Mouse (Mus musculus): ENCODE data around the gene Krtap3-1.
A peak's percentile ranks its signal among the peaks of the same experiment; 100 is the strongest.
"Not testable (repeated sequence)": the region's sequence is repeated elsewhere in the genome, so short reads cannot be mapped to it uniquely, and the experiment has no call there.

Krtap3-1 gene

DNA sequence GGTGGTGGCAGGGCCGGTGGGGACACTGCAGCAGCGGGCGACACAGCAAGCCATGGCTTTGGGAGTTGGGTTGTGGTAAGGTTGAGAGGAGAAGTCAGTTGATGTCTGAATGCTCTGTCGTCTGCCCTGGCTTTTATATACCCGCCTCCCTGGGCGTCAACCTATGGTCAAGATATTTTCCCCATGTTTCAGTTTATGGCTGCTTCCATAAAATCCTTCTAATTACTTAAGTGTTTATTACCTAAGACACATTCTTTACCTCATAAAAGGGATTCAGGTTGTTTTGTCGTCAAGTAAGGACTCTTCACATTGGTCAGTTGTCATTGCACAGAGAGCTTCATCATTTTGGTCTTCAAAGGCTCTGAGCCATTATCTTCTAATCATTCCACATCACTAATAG lies at the start of gene Krtap3-1:
Krtap3-1 (minus strand) TSS at position 101 of the 400 bp plus-strand sequence.
- DNase-seq: no peak

DNA sequence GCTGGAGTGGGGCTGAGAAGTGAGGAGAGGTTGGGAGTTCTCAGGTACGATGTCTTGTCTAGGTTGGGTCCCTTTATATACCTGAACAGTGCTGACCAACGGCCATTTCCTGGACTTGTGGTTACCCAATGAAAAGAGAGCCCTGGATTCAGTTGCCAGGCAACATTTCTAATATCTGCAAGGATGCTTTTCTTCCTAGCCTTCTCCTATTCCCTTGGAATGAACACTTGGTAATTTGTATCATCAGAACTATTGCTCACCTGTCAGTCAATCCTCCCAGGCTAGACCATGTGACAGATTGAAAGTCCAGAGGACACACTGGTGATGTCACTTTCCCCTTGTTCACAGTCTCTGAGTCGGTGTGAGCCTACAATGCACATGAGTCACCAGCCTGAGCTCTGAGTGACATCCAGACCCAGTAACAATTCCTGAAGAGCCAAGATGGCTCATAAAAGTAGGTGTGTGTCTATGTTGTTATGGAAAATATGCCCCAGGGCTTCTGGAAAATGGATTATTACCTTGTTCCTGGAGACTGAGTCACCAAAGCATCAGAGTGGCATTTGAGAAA lies 48.5 kb upstream of the Krtap3-1 start, which contains the start of gene Krtap2-4:
Krtap2-4 (minus strand) TSS at position 51 of the 568 bp plus-strand sequence.
- DNase-seq: no peak

DNA sequence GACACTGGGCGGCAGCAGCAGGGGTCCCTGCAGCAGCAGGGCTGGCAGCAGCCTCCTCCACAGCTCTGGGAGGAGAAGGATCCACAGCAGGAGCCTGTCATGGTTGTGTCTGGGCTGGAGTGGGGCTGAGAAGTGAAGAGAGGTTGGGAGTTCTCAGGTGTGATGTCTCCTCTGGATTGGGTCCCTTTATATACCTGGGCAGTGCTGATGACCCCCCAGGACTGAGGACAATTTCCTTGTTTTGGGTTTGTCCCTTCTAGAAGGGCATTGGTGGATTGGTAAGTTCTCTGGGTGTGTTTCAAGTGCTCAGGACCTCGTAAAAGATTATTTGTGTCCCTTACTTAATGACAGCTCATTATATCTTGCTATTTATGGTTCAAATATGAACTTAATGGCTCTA lies 43.7 kb upstream of the Krtap3-1 start, which contains the start of gene Gm11937:
Gm11937 (minus strand) TSS at position 101 of the 400 bp plus-strand sequence.
- DNase-seq: not testable (repeated sequence)

DNA sequence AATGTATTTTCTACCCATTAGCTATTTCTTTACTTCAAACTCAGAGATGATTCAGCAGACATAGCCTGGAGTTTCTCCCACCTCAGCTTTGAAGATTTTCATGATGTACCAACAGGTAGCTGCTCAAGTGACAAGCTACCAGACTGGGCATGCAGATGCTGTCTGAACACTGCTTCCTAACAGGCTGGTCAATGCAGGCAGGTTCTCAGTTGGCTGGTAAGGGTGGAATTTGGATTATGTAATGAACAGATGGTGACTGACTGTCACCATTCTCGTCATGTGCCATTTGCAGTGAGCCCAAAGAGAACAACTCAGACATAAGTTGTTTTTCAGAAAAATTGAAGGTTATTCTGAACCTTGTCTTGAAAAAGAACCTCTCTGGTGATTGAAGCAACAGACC lies 42.7 kb upstream of the Krtap3-1 start:
- DNase-seq: no peak

DNA sequence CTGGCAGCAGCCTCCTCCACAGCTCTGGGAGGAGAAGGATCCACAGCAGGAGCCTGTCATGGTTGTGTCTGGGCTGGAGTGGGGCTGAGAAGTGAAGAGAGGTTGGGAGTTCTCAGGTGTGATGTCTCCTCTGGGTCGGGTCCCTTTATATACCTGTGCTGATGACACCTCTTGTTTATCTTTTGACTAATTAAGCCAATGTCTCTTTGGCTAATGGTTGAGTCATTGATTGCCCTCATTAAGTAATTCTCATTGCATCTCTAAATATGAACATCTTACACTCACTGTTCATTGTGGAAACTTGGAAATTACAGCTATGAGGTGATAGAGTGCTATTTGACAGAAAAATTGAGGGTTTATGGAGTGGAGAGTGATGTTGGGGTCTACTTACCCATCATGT lies 36.8 kb upstream of the Krtap3-1 start, which contains the start of gene Gm11938:
Gm11938 (minus strand) TSS at position 101 of the 400 bp plus-strand sequence.
- not testable (repeated sequence) for DNase-seq

DNA sequence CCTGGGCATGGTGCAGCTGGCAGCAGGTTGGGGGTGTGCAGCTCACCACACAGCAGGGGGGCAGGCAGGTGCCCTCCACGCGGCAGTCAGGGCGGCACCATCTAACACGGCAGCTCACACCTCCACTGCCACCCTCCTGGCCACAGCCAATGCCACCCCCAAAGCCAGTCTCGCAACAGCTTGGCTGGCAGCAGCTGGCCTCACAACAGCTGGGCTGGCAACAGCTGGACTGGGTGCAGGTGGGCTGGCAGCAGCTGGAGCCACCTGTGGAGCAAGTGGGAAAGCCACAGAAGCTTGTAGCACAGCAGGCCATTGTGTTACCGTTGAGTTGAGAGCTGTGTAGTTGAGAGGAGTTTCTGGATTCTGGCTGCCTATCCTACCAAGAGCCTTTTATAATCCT lies 31.3 kb upstream of the Krtap3-1 start, which contains the start of gene Krtap9-3:
Krtap9-3 (minus strand) TSS at position 364 of the 400 bp plus-strand sequence.
- not testable (repeated sequence) for DNase-seq

DNA sequence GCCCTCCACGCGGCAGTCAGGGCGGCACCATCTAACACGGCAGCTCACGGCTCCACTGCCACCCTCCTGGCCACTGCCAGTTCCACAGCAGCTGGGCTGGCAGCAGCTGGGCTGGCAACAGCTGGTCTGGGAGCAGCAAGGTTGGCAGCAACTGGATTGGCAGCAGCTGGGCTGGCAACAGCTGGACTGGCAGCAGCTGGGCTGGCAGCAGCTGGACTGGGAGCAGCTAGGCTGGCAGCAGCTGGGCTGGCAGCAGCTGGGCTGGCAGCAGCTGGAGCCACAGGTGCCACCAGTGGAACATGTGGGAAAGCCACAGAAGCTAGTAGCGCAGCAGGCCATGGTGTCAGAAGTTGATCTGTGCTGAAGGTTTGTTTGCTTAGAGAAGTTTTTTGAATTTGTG lies 24.6 kb upstream of the Krtap3-1 start, which contains the start of gene Krtap1-3:
Krtap1-3 (minus strand) TSS at position 359 of the 400 bp plus-strand sequence.
- DNase-seq: no peak

DNA sequence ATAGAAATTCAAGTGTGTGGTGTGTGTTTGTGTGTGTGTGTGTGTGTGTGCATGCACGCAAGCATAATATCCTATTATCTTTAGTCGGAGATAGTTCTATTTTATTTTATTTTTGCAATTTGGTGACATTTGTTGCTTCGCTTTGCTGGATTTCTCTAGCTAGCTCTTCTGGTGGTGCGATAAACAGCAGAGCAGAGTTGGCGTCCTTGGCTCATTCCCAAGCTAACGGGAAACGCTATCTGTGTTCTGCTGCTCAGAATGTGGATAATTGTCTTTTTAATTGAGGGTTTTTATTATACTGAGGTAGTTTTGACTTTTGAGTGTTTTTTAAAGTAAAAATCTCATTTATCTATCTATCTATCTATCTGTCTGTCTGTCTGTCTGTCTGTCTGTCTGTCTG lies 18.7 kb upstream of the Krtap3-1 start:
- no peak for DNase-seq

DNA sequence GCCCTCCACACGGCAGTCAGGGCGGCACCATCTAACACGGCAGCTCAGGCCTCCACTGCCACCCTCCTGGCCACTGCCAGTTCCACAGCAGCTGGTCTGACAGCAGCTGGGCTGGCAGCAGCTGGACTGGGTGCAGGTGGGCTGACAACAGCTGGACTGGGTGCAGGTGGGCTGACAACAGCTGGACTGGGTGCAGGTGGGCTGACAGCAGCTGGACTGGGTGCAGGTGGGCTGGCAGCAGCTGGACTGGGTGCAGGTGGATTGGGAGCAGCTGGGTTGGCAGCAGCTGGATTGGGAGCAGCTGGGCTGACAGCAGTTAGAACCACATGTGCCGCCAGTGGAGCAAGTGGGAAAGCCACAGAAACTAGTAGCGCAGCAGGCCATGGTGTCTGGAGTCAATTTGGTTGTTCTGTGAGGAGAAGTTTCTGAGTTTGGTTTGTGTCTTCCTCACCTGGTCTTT lies 16.8 kb upstream of the Krtap3-1 start, which contains the start of gene Krtap1-4:
Krtap1-4 (minus strand) TSS at position 410 of the 460 bp plus-strand sequence.
- DNase-seq: no peak

DNA sequence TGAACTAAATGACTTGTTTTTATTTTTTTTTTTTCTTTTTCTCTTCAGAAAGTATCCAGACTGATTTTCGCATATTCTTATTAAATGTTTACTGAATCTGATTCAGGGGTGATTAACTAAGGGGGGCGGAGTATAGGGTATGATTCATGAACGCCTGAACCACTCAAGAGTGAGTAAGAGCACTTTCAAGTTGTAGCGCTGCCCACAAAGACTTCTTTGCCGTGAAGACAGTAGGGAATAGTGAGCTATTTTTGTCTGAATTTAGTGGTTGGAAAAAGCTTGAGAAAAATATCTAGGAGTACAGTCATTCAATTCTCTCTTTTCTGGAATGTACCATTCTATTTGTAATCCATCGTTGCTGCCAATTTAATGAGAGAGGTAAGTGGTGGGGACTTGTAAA lies 15.1 kb upstream of the Krtap3-1 start:
- no peak for DNase-seq

DNA sequence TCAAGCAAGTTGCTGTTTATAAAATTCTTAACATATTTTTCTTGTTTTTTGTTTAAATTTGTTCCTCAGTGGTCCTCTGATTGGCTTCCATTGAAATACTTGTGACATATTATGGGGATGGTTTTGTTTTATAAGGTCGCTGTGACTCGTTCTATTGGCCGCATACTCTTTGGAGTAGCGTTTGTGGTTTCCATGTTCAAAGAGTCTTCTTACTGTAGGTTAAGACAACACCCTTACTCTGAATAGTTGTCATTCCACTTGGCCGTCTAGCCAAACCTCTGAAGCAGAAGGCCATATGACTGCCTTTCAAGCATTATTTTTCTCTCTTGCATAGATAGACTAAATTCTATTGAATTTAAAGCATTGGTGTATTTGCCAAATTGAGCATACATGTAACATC lies 14.6 kb upstream of the Krtap3-1 start:
- no peak for DNase-seq

DNA sequence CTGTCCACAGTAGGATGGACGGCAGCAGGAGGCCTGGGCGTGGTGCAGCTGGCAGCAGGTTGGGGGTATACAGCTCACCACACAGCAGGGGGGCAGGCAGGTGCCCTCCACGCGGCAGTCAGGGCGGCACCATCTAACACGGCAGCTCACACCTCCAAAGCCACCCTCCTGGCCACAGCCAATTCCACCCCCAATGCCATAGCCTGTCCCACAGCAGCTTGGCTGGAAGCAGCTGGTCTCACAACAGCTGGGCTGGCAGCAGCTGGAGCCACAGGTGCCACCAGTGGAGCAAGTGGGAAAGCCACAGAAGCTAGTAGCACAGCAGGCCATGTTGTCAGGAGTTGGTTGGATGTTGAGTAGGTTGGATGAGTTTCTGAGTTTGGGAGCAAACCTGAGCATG lies 14.2 kb upstream of the Krtap3-1 start, which contains the start of gene Krtap1-5:
Krtap1-5 (minus strand) TSS at position 381 of the 400 bp plus-strand sequence.
- no peak for DNase-seq

DNA sequence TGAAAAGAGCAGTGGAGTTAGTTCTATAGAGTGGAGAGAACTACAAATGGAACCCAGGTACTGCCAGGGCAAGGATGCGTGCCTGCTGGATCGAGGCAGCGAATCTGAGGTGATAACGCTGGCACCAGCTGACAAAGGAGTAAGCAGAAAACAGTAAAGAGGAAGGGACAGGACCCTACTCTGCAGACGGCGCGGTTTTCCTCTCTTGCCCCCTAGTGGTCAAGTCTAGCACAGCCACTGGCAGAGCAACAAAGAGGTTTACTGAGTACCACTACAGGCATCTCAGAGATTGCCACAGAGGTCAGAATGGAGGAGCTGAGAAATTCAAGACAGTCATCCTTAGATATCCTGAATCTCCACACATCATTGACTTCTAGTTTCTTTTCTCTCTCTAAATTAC lies 7.7 kb upstream of the Krtap3-1 start:
- peak; percentile 59 for DNase-seq

DNA sequence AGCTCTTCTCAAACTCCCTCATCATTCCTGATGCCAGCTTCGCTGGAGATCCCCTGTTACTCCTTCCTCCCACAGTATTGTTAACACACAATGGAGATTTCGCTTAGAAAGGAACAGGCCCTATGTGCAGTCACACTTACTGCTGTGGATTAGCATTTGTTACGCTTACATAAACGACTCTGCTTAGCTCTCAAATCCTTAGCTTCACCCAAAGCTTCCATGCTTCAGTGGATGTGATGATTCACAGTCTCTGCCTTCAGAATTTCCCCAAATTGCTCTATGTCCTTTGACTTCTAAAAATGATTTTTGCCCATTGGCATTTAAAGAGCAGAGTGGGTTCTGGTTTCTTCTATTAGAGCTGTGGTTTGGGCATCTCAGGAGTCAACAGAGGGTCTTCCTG lies 6.7 kb upstream of the Krtap3-1 start:
- no peak for DNase-seq

DNA sequence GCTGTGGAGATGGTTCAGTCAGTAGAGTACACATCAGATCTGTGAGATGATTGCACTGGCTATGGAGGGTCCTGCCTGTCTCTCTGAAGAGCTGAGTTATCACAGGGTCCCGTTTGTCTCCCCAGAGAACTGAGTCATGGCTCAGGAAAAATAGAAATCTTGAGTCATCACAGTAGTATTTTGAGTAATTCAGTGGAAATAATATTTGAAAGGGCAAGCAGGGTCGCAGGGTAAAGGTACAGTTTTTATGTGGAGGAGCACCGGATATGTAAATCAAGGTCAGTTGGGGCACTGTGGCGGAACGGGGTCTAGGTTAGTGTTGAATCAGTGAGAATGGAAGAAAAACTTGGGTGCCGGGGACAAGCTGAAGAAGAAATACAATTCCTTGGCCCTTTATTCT lies 3.9 kb downstream of the Krtap3-1 start:
- DNase-seq: no peak

DNA sequence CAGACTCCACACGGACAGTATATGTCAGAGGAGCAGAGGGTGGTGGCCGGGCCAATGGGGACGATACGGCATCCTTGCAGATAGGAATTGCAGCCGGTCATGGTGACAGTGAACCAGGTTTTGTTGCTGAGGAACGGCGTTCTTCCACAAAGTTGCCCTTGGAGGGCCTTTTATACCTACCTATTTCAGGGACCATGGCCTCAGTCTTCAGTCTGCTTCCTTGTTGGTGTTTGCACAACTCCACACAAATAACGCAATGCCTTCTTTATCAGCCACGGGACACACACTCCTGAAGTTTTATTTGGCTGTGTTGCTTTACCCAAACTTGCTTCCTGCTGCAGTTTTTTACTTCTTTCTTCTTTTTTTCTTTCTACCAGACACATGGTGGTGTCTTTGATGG lies 7.1 kb downstream of the Krtap3-1 start, which contains the start of gene Gm11939:
Gm11939 (minus strand) TSS at position 101 of the 400 bp plus-strand sequence.
- DNase-seq: no peak

DNA sequence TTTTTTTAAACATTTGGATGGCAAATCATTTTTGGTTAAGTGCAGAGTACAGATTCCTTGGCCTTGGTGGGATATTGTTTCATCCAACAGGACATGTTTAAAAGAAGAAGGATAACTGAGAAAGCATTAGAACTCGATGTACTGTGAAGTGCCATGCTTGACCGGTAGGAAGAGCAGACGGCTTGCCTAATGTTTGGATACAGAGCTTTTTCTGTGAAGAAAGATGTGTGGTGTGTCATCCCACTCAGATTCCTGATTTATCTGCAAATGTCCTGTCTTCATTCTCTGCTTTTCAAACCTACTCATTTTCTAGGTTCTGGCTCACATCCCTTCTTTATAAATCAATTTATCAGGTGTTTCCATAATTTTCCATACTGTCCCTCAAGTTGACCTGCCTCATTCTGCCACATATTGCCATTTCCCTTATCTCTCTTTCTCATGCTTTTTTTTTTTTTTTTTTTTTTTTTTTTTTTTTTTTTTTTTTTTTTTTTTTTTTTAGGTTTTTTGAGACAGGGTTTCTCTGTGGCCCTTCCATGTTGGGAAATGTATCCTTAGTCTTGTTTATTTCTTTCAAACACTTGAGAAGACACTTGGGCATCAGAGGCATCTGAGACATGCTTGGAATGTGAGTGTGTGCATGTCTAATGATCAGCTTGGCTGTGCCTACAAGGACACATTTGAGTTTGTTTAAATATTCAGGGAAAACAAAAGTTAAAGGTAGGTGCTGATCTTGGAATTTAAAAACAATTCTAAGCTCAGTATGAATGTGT lies 8.3 kb downstream of the Krtap3-1 start:
- DNase-seq: no peak

DNA sequence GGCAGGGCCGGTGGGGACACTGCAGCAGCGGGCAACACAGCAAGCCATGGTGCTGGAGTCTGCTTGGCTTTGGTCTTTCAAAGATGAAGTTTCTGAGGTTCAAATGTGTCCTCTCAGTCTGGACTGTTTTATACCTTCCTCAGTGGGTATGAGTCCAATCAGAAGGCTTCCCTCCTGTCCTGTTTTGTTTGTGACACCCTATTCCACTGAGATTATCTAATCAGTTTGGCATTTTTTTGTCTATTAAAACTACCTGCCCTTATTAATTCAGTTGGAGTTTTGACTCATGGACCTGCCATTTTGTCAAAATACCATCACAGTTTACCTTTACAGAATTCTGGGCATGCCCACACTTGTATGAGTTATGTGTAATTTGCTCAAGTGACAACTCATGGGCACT lies 9.7 kb downstream of the Krtap3-1 start, which contains the start of gene Krtap3-2:
Krtap3-2 (minus strand) TSS at position 101 of the 400 bp plus-strand sequence.
- no peak for DNase-seq

DNA sequence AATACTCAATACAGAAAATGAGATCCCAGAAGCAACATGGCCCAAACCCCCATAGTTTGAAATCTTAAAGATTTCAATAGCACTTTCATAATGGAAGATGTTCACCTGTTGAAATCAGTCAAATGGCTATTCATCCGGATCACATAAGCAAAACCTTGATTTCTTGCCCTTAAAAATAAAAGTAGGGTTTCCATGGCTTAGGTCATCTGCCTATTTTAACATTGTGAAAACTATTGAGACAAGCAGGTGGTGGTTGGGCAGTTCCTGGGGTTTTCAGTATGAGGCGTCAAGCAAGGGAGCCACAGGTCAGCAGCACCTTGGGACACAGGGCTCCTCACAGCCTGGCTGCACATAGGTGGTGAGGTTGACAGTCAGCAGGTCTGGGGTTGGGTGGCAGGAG lies 10.2 kb downstream of the Krtap3-1 start:
- no peak for DNase-seq

DNA sequence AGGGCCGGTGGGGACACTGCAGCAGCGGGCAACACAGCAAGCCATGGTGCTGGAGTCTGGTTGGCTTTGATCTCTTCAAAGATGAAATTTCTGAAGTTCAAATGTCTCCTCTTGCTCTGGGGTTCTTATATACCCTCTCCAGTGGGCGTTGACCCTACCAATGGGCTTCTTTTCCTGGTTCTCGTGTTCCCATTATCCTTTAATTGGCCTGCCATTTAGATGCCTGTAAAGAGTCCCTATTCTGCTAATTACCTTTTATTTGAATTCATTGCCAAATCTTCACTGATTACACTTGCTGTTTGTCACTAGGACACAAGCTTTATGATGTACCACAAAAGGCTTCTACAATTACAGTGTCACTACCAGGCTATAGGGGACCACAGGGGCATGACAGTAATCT lies 15.7 kb downstream of the Krtap3-1 start, which contains the start of gene Krtap3-3:
Krtap3-3 (minus strand) TSS at position 101 of the 400 bp plus-strand sequence.
- no peak for DNase-seq

DNA sequence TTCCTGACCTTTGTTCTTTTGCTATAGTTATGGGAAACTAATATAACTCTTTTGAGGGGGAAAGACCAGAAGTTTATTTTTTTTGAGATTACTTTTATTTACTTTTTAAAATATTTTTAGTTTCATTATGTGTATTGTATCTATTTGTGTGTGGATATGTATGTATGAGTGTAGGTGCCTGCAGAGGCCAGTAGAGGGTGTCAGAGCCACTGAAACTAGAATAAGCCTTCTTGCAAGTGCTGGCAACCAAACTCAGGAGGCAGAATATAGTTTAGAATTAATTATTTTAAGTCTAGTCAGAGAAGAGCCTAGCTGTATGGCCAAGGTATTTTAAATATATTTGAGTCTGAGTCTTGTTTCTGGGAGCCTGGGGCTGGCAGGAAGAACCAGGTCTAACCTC lies 18.5 kb downstream of the Krtap3-1 start:
- DNase-seq: no peak

DNA sequence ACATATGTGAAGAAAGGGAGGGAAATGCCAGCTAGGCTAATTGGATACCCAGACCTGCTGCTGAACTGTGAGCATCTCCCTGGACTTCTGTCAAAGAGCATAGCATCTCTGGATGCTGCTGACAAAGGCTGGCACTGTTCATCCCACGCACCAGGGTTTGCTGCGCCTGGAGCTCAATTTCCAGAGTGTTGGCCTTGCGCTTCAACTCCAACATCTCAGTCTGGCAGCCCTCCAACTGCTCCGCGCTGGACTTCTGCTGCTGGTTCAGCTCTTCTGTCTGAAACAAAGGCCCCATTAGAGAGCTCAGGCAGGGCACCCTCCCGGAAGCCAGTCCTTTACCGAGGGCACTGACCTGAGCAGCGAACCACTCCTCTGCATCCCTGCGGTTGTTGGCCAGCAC lies 26.7 kb downstream of the Krtap3-1 start:
- peak; percentile 11 for DNase-seq

DNA sequence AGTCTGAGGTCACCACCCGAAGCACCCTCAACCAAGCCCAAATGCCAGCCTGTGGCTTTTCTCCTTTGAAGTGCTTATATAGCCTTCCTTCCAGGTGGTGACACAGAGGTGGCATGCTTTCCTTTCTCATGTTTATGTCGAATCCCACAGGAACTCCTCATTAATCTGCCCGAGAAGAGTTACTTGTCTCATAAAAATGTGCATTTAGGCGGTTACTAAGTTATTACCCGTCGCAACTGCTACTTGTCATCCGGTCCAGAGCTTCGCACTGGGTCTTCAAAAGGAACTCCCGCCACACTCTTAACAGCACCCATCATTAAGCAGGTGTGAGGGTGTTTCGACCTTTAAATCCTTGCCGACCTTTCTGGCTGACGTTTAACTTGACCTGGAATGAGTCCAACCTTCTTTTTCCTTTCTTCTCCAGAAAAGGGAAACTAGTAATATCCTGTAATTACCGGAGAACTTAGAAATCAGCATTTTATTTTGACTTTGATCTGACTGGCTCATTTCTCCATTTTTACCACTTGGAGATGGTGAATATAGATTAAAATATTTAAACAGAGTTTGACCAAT lies 45.1 kb downstream of the Krtap3-1 start, which contains the start of gene Krt39:
Krt39 (minus strand) TSS at position 51 of the 573 bp plus-strand sequence.
- no peak for DNase-seq
